Mouse (Mus musculus) spleen, adult 2 months (tissue): ENCODE results near the gene Xrcc5.

Source experiments
- CTCF ChIP-seq: fragments of 200-500 bp; IDR thresholded peaks from 2 replicates; pipeline ENCODE4 v1.5.1; 2011; ENCODE audit warnings: mild to moderate bottlenecking, inconsistent platforms; ENCODE audit not compliant: insufficient read depth, insufficient read length, insufficient replicate concordance; ENCODE audit errors: extremely low read depth
- POLR2A ChIP-seq: fragments of 200-500 bp; IDR thresholded peaks from 2 replicates; pipeline ENCODE4 v1.6.1; 2011; ENCODE audit warnings: low read depth, low read length, inconsistent platforms

DNA sequence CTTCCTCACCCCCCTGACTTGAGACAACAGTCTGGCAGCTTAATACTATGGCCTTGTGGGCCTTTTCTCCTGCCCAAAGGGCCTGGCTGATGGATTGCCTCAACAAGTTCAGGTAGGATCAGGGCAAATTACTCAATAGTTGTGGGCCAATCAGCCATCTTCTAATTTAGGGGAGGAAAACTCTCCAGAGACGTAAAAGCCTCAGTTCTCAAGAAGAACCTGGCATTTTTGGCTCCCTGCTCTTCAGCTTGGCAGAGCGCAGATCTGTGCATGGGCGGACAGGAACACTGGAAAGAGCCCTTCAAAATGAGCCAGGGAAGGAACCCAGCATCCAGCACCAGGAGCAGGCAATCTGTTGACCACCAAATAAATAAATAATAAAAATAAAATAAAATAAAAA is 29.1 kb upstream of the Xrcc5 start:
- no peak for TF ChIP-seq CTCF
- TF ChIP-seq POLR2A: no peak
